Mouse (Mus musculus) heart, embryonic 11.5 days (tissue): ENCODE data around the gene Fxr1. TPM values are rescaled to one million over a fixed set of nuclear protein-coding genes. Genes with fewer than 3 reads are reported as not detected.
"Not testable (repeated sequence)": the region's sequence is repeated elsewhere in the genome, so short reads cannot be mapped to it uniquely, and the experiment has no call there.

Experiments
- ATAC-seq: fragments of 200-750 bp; cut with Nextera tagmentation; replicated peaks from 2 replicates; pipeline ENCODE4 v1.8.0; 2017; ENCODE audit warnings: moderate library complexity; ENCODE audit not compliant: insufficient number of reproducible peaks, low FRiP score, low TSS enrichment
- H3K27ac ChIP-seq: fragments of 300-500 bp; sonication (generic); 2 replicates; pipeline ENCODE4 v1.5.1; 2014; ENCODE audit warnings: mild to moderate bottlenecking, low read depth, low read length
- H3K27me3 ChIP-seq: fragments of 300-500 bp; sonication (generic); 2 replicates; pipeline ENCODE4 v1.6.1; 2014; ENCODE audit warnings: mild to moderate bottlenecking, low read length, mixed read lengths; ENCODE audit not compliant: control insufficient read depth, insufficient read depth
- H3K36me3 ChIP-seq: fragments of 300-500 bp; sonication (generic); 2 replicates; pipeline ENCODE4 v1.6.1; 2014; ENCODE audit warnings: mild to moderate bottlenecking, low read length, moderate library complexity, mixed read lengths; ENCODE audit not compliant: control insufficient read depth, insufficient read depth
- H3K4me1 ChIP-seq: fragments of 300-500 bp; sonication (generic); 2 replicates; pipeline ENCODE4 v1.6.1; 2014; ENCODE audit warnings: low read length; ENCODE audit not compliant: control insufficient read depth, insufficient read depth
- H3K4me2 ChIP-seq: fragments of 300-500 bp; sonication (generic); 2 replicates; pipeline ENCODE4 v1.6.1; 2014; ENCODE audit warnings: mild to moderate bottlenecking, moderate library complexity
- H3K4me3 ChIP-seq: fragments of 300-500 bp; sonication (generic); 2 replicates; pipeline ENCODE4 v1.5.1; 2014; ENCODE audit warnings: low read depth, low read length
- H3K9ac ChIP-seq: fragments of 300-500 bp; sonication (generic); 2 replicates; pipeline ENCODE4 v1.6.1; 2014; ENCODE audit warnings: mild to moderate bottlenecking, low read depth, low read length, moderate library complexity
- H3K9me3 ChIP-seq: fragments of 300-500 bp; sonication (generic); replicated peaks from 2 replicates; pipeline ENCODE4 v1.6.1; 2016; ENCODE audit warnings: low read length; ENCODE audit not compliant: control insufficient read depth
- WGBS: fragments of 180-500 bp; shearing (Covaris S2); extraction: QIAGEN DNeasy Blood & Tissue Kit; methylation state at CpG from one replicate; pipeline ENCODE4 v1.1.7; 2014; ENCODE audit not compliant: insufficient replicate concordance; 5-methylcytosine and 5-hydroxymethylcytosine counted together
- polyA plus RNA-seq: library from polyadenylated mRNA; unstranded; fragments of >200 nt; fragmentation: Nextera tagmentation; extraction: Ambion mirVana; gene quantifications from 2 replicates; pipeline ENCODE4 v1.2.1, GENCODE M21; 2014

The Fxr1 gene
- polyA plus RNA-seq, 1 experiment from 2014 or later = 83.4 TPM

DNA sequence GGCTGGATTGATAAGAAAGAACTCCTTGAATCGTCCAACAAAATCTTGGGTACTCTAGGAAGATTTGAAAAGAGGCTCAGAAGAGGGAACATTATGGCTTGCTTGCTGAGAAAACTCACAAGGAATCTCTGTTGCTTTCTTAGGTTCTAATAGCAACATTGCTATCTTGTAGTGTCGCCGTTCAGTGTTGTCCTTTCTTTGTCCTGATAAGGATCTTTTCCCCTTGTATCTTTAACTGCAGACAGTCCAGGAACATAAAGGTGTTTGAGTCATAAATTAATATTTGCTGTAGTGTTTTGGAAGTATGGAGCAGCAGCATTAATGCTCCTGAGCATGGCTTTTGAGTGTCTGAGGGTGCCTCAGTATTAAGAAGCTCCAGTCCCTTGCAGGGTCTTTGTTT, 10.9 kb downstream of the Fxr1 start:
- no peak for ATAC-seq
- Histone ChIP-seq H3K4me1 (0 out of 2 replicates have a peak, but pooled peaks cover 2% of the 10 kb centered on the region), H3K27ac (no peak overlapping the region), H3K4me2 (no peak overlapping the region), H3K4me3 (no peak overlapping the region), H3K27me3 (no peaks in the 10 kb centered on the region), H3K36me3 (no peaks in the 10 kb centered on the region), H3K9me3 (no peaks in the 10 kb centered on the region), H3K9ac (no peak overlapping the region)
- WGBS = 50% methylated on average over 3 of the region's 3 CpGs

DNA sequence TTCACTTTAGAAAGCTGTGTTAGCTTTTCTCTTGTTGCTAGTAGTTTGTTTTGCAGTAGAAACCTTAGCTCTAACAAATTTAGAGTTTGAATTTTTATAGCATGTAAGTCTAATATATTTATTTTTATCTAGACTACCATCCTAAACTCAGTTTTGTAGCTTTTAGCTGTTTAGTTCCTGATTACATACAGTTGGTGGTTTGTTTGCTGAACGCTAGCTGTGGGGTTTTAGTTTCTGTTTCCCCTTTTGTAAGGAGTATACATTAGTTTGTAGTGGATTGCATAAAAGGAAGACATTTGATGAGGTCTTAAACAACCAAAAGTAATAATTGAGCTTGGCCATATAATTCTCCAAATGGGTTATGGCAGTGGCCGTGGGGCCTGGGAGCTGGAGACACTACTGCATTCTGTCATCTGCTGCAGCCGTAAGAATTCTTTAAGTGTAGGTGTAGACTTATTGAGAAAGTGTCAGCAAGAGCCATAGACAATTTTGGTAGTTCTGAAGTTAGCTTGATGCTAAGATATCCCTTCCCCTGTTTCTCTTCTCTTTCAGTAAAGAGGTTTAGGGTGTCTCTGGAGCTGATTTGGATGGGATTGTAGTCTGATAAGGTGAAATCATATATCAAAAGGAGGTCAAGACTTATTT, 14.1 kb downstream of the Fxr1 start:
- H3K4me1 ChIP-seq = peaks cover 7% of the 10 kb centered on the region; the same call in 1 of the 2 replicates
- no peak overlapping the region for H3K9ac ChIP-seq
- no peaks in the 10 kb centered on the region for H3K36me3 ChIP-seq
- H3K27ac ChIP-seq = no peak overlapping the region
- H3K27me3 ChIP-seq = no peaks in the 10 kb centered on the region
- no peak overlapping the region for H3K4me2 ChIP-seq
- no peaks in the 10 kb centered on the region for H3K9me3 ChIP-seq
- no peak overlapping the region for H3K4me3 ChIP-seq
- no peak for ATAC-seq
- WGBS = 77% methylated on average over 3 of the region's 3 CpGs

DNA sequence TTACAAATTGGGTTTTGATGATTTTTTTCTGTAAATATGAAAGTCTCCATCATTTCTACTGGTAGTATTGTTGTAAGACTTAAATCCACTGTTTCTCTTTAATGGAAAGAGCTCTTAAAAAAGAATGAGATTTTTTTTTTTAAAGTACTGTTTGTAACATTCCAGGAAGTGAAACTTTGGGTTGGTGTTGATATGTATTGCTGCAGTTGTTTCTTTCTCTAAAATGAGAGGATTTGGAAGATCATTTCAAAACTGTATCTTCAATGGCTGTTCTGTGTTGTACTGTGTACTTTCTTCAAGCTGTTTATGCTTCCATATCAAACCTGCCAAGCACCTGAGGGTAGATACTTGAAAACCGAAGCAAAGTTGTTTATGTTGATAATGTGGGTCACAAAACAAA, 15.1 kb downstream of the Fxr1 start:
- ATAC-seq = no peak
- Histone ChIP-seq H3K27ac (no peak overlapping the region), H3K27me3 (no peaks in the 10 kb centered on the region), H3K9ac (no peak overlapping the region), H3K4me1 (peaks cover 7% of the 10 kb centered on the region; the same call in 1 of the 2 replicates), H3K9me3 (no peaks in the 10 kb centered on the region), H3K36me3 (no peaks in the 10 kb centered on the region), H3K4me2 (no peak overlapping the region), H3K4me3 (no peak overlapping the region)
- 71% methylated on average over 1 of the region's 1 CpGs for WGBS

DNA sequence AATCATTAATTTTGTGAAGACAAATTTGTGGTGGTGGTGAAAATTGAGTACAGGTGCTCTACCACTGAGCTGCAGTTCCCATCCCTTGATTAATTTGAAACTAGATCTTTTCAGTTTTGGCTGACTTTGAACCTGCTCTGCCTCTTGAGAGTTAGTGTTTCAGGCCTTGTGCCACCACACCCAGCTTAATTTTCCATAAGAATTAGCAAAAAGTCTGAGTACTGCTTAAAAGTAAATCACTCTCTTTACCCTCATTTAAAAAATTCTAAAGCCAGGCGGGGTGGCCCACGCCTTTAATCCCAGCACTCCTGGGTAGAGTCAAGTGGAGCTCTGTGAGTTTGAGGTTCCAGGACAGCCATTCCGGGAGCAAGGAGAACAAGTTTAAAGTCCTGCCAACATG, 16.0 kb downstream of the Fxr1 start:
- no peak for ATAC-seq
- 85% methylated on average over 3 of the region's 3 CpGs for WGBS

DNA sequence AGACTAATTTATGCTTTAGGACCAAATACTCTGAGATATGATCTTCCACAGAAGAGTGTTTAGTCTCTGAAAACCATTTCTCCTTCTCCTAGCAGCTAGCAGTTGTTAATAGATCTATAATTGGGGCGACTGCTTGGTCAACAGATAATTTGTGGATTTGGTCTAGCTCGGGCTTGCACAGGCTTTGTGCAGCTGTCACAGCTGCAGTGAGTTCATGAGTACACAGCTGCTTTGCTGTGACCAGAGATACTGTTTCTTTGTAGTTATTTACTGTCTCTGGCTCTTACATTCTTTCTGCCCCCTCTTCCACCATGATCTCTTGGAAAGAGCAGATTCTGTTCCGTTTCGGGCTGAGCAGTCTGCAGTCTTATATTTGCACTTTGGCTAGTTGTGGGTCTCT, 22.2 kb downstream of the Fxr1 start:
- Histone ChIP-seq H3K36me3 (peaks cover 12% of the 10 kb centered on the region), H3K27me3 (no peaks in the 10 kb centered on the region), H3K9ac (no peak overlapping the region), H3K27ac (no peak overlapping the region), H3K4me3 (no peak overlapping the region), H3K4me2 (no peak overlapping the region), H3K4me1 (peaks cover 5% of the 10 kb centered on the region; the same call in 1 of the 2 replicates), H3K9me3 (no peaks in the 10 kb centered on the region)
- ATAC-seq = no peak
- WGBS = 88% methylated on average over 4 of the region's 4 CpGs

More for the DNA sequence above, 16.0 kb downstream of the Fxr1 start:
- no peaks in the 10 kb centered on the region for H3K9me3 ChIP-seq
- no peak overlapping the region for H3K4me2 ChIP-seq
- no peak overlapping the region for H3K27ac ChIP-seq
- H3K4me1 ChIP-seq = peaks cover 7% of the 10 kb centered on the region; the same call in 1 of the 2 replicates
- H3K36me3 ChIP-seq = peaks cover 3% of the 10 kb centered on the region; the same call in 1 of the 2 replicates
- no peak overlapping the region for H3K4me3 ChIP-seq
- H3K9ac ChIP-seq = no peak overlapping the region
- no peaks in the 10 kb centered on the region for H3K27me3 ChIP-seq

DNA sequence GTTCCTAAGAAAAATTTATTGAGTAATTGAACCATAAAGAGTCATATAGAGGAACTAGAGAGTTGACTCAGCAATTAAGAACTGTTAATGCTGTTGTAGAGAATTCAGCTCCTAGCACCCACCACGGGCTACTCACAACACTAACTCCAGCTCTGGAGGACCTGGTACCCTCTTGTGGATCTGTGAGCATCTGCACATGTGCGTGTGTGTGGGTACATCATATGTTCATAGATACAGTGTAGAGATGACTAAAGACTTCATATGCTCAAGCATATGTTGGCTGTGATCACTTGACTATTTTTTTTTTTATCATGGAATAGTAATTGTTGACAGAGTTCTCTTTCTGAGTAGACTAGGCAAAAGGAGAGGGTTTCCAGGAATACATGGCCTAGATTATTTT, 42.6 kb downstream of the Fxr1 start:
- Histone ChIP-seq H3K4me2 (no peak overlapping the region), H3K9me3 (no peaks in the 10 kb centered on the region), H3K27me3 (no peaks in the 10 kb centered on the region), H3K36me3 (peaks cover 20% of the 10 kb centered on the region), H3K9ac (no peak overlapping the region), H3K4me3 (no peak overlapping the region), H3K27ac (no peak overlapping the region), H3K4me1 (no peaks in the 10 kb centered on the region)
- no peak for ATAC-seq
- WGBS = 88% methylated on average over 2 of the region's 2 CpGs

DNA sequence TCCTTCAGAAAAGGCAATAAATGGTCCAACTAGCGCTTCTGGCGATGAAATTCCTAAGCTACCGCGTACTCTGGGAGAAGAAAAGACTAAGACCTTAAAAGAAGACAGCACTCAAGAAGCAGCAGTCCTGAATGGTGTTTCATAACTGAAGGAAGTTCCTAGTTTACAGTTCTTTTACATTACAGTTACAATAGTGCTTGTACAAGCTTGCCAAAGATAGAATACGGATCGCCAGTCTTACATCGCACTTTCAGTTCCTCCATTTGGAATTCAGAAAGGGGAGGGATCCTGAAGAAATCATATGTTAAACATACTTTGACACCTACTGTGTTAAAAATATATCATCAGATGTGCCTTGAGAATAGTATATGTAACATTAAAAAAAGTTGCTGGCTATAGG, 49.2 kb downstream of the Fxr1 start:
- H3K4me1 ChIP-seq, H3K27ac ChIP-seq, ATAC-seq, H3K4me3 ChIP-seq, H3K9me3 ChIP-seq, H3K4me2 ChIP-seq, H3K36me3 ChIP-seq, H3K27me3 ChIP-seq, H3K9ac ChIP-seq: not testable (repeated sequence)
- 93% methylated on average over 7 of the region's 7 CpGs for WGBS

DNA sequence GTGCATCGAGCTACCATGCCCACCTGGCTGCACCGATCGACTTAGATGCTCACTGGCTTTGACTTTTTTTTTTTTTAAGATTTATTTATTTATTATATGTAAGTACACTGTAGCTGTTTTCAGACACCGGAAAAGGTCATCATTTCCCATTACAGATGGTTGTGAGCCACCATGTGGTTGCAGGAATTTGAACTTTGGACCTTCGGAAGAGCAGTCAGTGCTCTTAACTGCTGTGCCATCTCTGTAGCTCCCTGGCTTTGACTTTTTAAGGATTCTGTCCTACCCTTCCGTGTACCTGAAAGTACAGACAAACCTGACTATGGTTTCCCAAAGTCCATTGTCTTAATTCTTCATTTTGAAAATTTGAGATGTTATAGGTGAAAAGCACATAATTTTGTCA, 53.0 kb downstream of the Fxr1 start:
- Histone ChIP-seq H3K4me3 (no peak overlapping the region), H3K4me1 (no peaks in the 10 kb centered on the region), H3K27me3 (no peaks in the 10 kb centered on the region), H3K9me3 (no peaks in the 10 kb centered on the region), H3K36me3 (peaks cover 5% of the 10 kb centered on the region; the same call in 1 of the 2 replicates), H3K4me2 (no peak overlapping the region), H3K9ac (no peak overlapping the region), H3K27ac (no peak overlapping the region)
- ATAC-seq = no peak
- 93% methylated on average over 6 of the region's 6 CpGs for WGBS
